Mouse (Mus musculus) ovary, postnatal 14 days (tissue): ENCODE data around the gene Lpcat4.
"Not testable (repeated sequence)": the region's sequence is repeated elsewhere in the genome, so short reads cannot be mapped to it uniquely, and the experiment has no call there.

Source experiments
- DNase-seq: peaks from one replicate; pipeline ENCODE4 v3.0.0; 2022; ENCODE audit warnings: low spot score

Gene Lpcat4

DNA sequence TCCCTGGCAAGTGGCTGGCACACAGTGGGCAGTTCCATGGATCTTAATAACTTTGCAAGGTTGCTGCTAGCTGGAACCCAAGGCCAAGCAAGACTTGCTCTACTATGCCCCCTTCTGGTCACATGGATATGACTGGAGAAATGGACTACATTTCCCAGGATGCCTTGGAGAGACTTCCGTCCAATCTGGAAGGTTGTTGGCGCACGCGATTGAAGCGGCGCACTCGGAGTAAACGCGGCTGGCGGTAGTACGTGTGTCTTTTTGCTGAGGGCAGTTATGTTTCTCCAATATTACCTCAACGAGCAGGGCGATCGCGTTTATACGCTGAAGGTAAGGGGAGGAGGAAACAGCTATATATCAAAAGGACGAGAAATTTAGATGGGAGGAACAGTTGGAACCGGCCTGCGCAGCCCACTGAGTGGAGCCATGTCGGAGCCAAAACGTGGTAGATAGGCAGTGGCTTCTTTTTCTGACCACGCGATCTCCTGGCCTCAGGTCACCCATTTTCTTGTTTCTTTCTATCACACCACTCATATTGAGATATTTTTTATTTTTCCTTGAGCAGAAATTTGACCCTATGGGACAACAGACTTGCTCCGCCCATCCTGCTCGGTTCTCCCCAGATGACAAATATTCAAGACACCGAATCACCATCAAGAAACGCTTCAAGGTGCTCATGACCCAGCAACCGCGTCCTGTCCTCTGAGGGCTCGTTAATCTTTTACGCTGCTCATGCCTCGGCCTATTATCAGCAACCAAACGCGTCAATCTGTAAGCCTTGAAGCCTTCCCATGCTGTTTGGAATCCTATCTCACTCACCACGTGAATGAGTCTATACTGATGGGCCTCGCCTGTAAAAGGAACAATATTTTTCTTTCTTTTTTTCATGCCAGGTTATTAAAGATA is 22.7 kb downstream of the Lpcat4 start, which contains the start of gene Nop10:
Gene Nop10 (plus strand): TSS at position 179 of the 906 bp plus-strand sequence.
- peak; percentile 71 for DNase-seq

DNA sequence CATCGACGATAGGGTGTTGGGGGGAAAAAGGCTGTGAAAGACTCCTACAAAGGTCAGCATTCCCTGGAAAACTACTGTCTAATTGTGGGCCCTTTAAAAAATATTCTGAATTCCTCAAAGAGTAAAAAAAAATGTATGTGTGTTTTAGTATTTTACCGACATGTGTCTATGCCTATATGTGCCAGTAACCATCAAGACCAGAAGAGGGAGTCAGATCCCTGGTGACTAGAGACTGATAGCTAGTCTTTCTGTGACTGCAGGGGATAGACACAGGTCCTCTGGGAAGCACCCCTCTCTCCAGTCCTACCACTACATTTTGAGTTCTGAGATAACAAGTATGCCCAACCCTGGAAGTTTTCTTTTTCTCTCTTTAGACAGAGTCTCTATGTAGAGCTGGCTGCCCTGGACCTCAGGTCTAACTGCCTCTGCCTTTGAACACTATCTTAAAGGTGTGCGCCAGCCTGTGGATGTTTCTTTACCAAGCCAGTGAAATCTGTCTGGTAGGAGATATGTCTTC is 23.6 kb downstream of the Lpcat4 start:
- DNase-seq = no peak

DNA sequence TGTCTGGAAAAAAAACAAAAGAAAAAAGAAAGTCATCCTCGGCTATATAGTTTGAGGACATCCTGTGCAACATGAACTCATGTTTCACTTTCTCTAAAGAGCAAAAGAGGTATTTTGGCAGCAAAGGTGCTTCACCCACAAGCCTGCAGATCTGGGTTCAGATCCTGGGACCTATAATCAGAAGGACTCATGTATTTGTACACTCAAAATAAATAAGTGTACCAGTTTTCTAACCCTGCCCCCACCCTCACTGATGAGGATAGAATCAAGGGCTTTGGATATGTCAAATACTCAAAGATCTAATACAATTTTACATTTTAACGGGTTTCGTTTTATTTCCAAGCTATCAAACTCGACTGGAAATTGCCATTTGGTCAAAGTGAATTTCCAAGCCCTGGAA is 25.1 kb downstream of the Lpcat4 start:
- DNase-seq = no peak

DNA sequence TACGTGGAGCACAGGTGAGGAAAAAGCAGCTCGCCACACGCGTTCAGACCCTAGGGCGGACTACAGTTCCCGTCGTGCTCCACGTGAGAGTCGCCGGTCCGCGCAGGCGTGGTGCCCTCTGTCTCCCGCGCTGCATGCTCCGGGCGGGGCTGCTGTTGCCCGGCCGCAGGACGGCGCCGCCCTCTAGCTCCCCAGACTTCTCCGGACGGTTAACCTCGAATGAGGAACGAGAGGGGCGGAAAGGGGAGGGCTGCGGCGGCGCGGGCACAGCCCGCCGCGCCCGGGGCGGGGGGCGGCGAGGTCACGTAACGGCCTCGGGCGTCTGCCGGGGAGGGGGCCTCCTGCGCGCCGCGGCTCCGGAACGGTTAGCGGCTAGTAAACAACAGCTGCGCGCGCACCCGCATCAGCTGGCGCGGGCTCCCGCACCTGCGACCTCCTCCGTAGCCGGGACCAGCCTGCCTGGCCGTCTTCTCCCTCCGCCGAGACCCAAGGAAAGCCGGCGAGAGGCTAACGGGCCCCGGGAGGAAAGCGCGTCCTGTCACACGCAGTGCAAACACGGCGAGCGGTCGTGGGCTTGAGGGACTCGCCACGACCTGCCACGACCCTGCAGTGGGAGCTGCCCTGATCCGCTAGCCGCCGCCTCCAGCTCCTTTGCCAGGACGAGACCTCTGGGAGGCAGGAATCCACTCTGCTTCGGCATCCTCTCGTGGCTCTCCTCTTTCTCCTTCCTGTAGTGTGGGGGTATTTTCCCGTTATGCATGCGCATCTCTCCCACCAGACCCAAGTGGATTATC is 26.4 kb downstream of the Lpcat4 start, which contains the start of gene Slc12a6:
Gene Slc12a6 (plus strand): TSS at position 378 of the 794 bp plus-strand sequence.
- DNase-seq = peak; percentile 78

DNA sequence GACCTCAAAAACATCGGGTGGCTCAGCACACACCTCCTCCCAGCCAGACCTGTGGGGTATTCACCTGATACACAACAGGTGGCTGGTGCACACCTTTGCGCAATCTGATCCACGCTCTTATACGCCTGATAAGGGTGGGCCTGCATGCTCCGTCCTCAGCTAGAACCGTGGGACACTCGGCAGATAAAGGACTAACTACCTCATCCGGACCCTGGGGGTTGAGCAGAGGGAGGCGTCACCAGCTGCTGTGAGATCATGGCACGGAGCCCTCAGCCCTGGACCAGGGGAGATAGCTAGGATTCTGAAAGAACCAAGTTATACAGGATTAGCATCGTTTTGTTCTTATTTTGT is 26.9 kb downstream of the Lpcat4 start, which contains the start of gene Gm21985:
Gene Gm21985 (plus strand): TSS at position 73 of the 351 bp plus-strand sequence.
- DNase-seq = no peak

DNA sequence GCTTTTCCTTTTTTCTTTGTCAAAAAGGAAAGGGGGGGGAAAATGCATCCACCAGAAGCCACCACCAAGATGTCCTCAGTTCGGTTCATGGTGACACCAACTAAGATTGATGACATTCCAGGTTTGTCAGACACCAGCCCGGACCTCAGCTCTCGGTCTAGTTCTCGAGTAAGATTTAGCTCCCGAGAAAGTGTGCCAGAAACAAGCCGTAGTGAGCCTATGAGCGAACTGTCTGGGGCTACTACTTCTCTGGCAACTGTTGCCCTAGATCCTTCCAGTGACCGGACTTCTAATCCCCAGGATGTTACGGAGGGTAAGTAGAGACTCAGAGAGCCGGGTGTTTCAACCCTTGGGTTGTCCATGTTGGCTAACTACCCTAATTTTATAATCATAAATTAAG is 27.5 kb downstream of the Lpcat4 start:
- no peak for DNase-seq

DNA sequence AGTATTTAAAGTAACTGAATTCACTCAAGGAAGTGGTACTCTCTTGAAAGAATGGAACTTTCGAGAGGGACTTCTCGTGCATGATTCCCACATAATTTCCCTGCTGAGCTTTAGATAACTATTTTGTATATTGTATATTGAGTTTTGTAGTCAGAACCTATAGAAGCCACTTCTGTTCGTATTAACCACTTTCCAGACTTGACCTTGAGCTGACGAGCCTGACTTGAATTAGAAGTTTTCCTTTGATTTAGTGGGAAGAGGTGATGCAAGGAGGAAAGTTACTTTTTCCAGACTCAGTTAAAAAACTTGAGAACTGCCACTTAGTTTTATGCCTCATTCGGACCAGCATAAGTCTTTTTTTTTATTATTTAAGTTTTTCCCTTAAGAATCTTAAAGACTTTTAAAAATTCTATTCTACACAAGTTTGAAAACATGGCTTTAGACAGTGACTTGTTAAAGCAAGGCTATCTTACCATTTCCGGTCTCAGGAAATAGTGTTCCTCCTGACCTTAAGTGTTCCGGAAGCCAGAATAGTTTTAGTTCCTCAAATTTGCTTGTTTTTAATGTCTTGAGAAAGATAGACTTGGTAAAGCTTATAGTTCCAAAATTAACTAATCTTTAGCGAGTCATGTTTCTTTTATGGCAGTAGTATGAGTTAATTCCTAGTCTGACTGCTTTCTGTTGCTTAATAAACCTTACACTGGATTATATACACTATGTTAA is 28.4 kb downstream of the Lpcat4 start:
- no peak for DNase-seq

DNA sequence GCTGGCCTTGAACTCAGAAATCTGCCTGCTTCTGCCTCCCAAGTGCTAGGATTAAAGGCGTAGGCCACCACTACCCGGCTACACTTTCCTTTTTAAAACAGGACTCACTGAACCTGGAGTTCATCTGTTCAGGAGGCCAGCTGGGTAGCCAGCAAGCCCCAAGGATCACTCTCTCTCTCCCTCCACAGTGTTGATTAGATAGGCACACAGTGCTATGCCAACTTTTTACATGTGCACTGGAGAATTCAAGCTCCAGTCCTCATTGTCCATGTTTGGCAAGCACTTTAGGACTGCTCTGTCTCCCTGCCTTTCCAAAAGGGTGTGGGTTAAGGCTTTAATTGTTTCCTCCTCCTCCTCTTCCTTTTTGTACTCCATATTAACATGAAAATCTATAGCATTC is 30.7 kb downstream of the Lpcat4 start:
- no peak for DNase-seq

DNA sequence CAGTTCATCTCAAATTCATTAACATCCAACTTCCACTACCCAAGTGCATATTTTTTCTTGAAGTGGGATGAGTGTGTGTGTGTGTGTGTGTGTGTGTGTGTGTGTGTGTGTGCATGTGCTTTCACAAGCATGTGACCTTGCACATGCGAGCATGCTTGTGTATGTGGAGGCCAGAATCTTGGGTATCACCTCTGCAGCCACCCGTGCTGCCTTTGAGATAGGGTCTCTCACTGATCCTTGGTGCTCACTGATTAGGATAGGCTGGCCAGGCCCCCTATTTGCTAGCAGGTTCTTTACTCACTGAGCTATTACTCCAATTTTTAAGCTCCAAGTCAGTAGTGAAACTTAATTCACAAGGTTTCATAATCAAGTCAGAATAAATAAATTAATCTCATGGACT is 33.6 kb downstream of the Lpcat4 start:
- DNase-seq = no peak

DNA sequence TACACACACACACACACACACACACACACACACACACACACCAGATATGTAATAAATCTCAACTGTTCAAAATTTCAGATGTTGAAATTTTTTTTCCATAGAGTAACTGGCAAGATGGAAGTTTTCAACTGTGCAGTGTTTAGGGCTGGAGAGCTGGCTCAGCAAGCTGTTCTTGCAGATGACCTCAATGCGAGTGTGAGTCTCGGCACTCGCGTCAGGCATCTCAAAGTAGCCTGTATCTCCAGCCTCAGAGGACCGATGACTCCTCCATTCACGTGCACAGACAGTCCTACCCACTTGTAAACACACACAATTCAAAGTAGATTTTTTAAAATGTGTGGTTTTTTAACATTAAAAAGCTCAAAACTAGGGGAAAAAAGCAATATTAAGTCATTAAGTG is 34.2 kb downstream of the Lpcat4 start:
- DNase-seq = no peak

DNA sequence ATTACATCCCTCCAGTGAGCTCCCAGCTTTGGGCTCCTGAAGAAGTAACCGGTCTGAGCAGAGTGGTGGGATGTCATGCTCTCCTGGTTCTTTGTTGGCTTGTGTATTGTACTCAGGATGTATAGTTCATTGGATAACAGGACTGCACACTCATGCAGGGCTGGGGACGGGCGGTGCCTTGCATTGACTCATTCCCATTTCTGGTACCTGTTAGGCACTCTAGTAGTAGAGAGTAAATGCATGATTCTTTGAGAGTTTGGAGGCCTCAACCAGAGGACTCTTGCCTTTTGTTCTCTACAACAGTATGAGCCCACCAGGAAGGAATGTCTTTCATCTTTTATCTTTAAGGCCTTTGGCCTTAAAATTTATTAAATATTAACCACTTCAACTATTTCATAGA is 37.6 kb downstream of the Lpcat4 start:
- no peak for DNase-seq

DNA sequence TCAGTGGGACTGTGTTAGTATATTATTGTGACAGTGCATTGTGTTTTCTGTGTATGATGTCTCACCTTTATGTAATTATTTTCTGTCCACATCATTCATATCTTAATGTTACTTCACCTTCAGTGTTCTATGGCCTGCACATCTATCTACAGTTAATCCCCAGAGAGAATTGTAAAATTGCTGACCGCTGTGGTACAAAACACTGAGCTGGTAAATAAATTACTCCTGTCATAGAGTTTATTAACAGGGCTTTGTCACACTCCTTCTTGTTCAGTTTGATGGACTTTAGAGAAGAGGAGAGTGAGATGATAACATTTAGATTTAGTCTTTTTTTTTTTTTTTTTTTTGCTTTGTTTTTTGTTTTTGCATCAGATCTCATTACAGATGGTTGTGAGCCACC is 43.6 kb downstream of the Lpcat4 start:
- no peak for DNase-seq

DNA sequence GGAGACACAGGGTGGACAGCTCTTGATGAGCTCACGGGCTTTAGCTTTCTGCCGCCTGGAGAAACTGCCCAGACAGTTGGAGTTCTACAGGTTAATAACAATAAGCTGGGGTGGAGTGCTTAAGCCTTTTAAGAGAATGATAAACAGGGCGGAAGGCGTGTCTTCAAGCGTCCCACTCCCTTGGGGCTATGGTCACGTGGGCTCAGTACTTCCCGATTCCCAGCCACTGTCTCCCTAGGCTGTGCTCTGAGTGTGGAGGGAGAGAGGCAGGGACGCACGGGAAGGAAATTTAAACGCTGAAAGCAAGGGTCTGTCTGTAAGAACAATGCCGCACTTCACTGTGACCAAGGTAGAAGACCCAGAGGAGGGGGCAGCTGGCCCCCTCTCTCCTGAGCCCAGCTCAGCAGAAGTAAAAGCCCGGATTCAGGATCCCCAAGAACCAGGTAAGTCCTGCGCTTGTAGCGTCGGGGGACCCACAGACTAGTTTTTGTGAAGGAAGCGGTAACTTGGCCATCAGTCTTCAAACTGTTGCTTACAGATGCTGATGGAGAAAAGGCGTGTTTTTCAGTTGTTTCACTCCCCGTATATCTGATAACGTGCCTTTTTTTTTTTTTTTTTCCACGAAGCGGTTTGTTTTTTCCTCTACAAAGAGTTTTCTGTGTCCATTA is 45.2 kb downstream of the Lpcat4 start:
- no peak for DNase-seq

DNA sequence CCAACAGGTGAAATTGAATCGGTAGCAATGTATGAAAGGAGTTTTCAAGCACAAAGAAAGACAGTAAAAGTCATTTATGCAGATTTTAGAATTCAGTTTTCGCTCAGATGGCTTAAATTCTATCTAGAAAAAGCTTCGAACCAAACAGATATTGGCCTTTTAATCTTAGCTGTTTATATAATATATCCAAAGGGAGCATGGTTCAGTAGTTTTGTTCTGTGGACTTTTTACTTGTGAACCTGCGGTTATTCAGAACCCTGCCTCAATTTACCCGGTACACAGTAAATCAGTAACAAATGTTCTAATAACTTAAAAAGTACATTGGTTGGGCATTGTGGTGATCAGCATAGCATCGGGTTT is 45.7 kb downstream of the Lpcat4 start:
- DNase-seq = no peak

DNA sequence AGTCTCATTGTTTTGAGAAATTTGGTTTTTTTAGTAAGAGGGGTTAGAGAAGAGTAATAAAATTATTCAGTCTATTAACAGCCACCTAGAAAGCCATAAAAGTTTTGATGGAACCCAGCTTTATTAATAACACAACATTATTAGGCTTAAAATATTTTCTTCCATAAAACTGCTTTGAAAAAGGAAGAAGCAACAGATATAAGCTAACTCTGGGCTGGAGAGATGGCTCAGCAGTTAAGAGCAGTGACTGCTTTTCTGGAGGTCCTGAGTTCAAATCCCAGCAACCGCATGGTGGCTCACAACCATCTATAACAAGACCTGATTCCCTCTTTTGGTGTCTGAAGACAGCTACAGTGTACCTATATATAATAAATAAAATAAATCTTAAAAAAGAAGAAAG is 46.8 kb downstream of the Lpcat4 start:
- DNase-seq = not testable (repeated sequence)

DNA sequence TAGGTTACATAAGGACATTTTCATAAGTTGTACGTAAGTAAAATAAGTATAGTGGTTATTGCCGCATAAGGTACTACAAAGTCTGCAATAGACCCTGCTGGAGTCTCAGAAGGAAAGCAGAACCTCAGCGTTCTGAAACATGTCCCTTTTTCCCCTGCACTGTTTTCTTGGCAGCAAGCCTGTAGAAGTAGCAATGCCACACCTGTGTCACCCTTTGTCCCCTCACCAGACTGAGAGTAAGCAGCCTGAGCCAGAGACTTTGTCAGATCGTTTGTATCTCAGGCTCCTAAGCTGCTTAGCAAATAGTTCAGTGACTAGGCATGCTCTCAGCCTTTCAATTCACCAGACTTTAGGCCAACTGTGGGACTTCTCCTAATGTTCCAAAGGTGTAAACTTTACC is 47.8 kb downstream of the Lpcat4 start:
- DNase-seq = no peak

DNA sequence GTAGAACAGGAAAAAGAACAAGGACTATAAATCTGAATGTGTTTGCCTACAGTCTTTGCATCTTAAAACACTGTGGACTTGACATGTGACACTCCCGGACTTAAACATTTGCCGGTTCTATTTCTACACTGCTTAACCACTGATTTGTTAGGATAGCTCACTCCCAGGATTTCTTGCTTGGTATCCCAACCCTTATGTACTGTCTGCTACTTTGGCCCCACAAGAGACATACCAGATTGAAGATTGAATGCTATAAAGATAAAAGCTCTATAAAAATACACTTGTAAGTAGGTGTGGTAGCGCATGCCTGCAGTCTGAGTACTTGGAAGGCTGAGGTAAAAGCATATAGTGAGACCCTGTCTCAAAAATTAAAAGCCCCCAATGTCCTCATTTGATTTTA is 50.2 kb downstream of the Lpcat4 start:
- no peak for DNase-seq

DNA sequence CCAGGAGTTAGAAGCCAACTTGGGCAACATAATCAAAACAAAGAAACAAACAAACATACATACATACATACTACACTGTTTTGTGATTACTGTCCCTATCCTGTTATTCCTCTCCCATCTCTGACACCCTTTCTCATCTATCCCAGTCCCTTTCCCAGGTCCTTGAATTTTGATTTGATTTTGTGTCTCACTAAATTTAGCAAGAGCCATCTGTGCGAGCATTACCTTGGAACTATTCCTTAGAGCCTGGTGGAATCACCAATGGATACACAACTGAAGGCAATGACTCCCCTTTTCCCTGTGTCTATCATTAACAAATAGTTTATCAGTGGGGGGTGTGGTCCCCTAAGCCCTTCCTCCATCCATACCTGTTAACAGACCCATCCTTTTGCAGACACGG is 53.6 kb downstream of the Lpcat4 start:
- DNase-seq = no peak

DNA sequence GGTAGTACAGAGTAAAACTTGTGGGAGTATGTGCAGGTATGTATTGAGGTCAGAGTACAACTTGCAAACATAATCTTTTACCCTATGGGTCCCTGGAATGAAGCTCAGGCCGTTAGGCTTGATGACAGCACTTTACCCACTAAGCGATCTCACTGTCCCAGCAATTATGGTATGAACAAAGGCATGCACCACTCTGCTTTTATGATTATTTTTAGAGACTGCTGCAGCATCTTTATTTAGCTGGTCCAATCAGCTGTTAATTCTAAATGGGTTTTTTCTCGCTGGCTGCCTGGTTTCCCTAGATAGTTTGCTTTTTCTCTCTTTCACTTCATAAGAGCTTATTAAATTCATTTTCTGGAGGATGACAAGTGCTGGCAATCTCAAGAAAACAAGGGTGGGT is 56.9 kb downstream of the Lpcat4 start:
- DNase-seq = no peak
